Mouse (Mus musculus) hindbrain, embryonic 10.5 days (tissue): ENCODE results near the gene Tenm1. TPM values are rescaled to one million over a fixed set of nuclear protein-coding genes. Genes with fewer than 3 reads are reported as not detected.

ENCODE experiments used
- DNase-seq: peaks from one replicate; pipeline ENCODE4 v3.0.0-alpha.2; 2017; ENCODE audit warnings: low spot score
- H3K27ac ChIP-seq: fragments of 300-500 bp; sonication (generic); 2 replicates; pipeline ENCODE4 v1.5.1; 2016; ENCODE audit warnings: mild to moderate bottlenecking, moderate library complexity
- H3K27me3 ChIP-seq: fragments of 300-500 bp; sonication (generic); 2 replicates; pipeline ENCODE4 v1.6.1; 2016; ENCODE audit warnings: mild to moderate bottlenecking; ENCODE audit not compliant: poor library complexity, insufficient read depth, severe bottlenecking
- H3K36me3 ChIP-seq: fragments of 300-500 bp; sonication (generic); 2 replicates; pipeline ENCODE4 v1.6.1; 2016; ENCODE audit warnings: mild to moderate bottlenecking, moderate library complexity
- H3K4me1 ChIP-seq: fragments of 300-500 bp; sonication (generic); replicated peaks from 2 replicates; pipeline ENCODE4 v1.6.1; 2016; ENCODE audit warnings: mild to moderate bottlenecking
- H3K4me3 ChIP-seq: fragments of 300-500 bp; sonication (generic); 2 replicates; pipeline ENCODE4 v1.5.1; 2016; ENCODE audit warnings: mild to moderate bottlenecking, moderate library complexity
- H3K9me3 ChIP-seq: fragments of 300-500 bp; sonication (generic); 2 replicates; pipeline ENCODE4 v1.6.1; 2016; ENCODE audit warnings: mild to moderate bottlenecking, moderate library complexity
- WGBS: fragments of 180-500 bp; shearing (Covaris S2); methylation state at CpG from one replicate; pipeline ENCODE4 v1.1.7; 2016; 5-methylcytosine and 5-hydroxymethylcytosine counted together
- polyA plus RNA-seq: library from polyadenylated mRNA; unstranded; fragments of >200 nt; fragmentation: Nextera tagmentation; extraction: Ambion mirVana; gene quantifications from 2 replicates; pipeline ENCODE4 v1.2.1, GENCODE M21; 2016

Gene Tenm1
- polyA plus RNA-seq, 1 experiment from 2014 or later, result 0.94 TPM

- H3K4me1 ChIP-seq, result no peaks in the 10 kb centered on the region
- 77% methylated on average over 13 of the region's 13 CpGs for WGBS
- H3K4me3 ChIP-seq, result no peak within 1 kb of the TSS
- no peaks in the 10 kb centered on the region for H3K9me3 ChIP-seq
- no peak for DNase-seq
- H3K36me3 ChIP-seq, result no peaks in the 10 kb centered on the region
- no peaks in the 10 kb centered on the region for H3K27me3 ChIP-seq
- no peak within 1 kb of the TSS for H3K27ac ChIP-seq
Measured at GRCm38 (mm10) chrX:42502291-42503043, 926.5 kb downstream of the Tenm1 start, which contains the start of gene Sh2d1a. Gene Sh2d1a (plus strand): TSS chrX:42502453.

GRCm38 (mm10) chrX:42500538-42500937 lies 928.4 kb downstream of the Tenm1 start:
- Histone ChIP-seq H3K27ac (no peak overlapping the region), H3K36me3 (no peaks in the 10 kb centered on the region), H3K27me3 (no peaks in the 10 kb centered on the region), H3K9me3 (no peaks in the 10 kb centered on the region), H3K4me3 (no peak overlapping the region), H3K4me1 (no peaks in the 10 kb centered on the region)
- no peak for DNase-seq

GRCm38 (mm10) chrX:42490336-42490735 lies 938.6 kb downstream of the Tenm1 start:
- Histone ChIP-seq H3K36me3 (no peaks in the 10 kb centered on the region), H3K27me3 (no peaks in the 10 kb centered on the region), H3K9me3 (peaks cover 3% of the 10 kb centered on the region; the same call in 1 of the 2 replicates), H3K4me3 (no peak overlapping the region), H3K4me1 (no peaks in the 10 kb centered on the region), H3K27ac (no peak overlapping the region)
- WGBS, result 92% methylated on average over 8 of the region's 8 CpGs
- DNase-seq, result no peak

GRCm38 (mm10) chrX:42489446-42489845 lies 939.5 kb downstream of the Tenm1 start, which contains the start of gene Tex13c2:
Gene Tex13c2 (plus strand): TSS chrX:42489691.
- no peak within 1 kb of the TSS for H3K27ac ChIP-seq
- H3K4me1 ChIP-seq, result no peaks in the 10 kb centered on the region
- DNase-seq, result no peak
- no peaks in the 10 kb centered on the region for H3K27me3 ChIP-seq
- H3K4me3 ChIP-seq, result no peak within 1 kb of the TSS
- H3K9me3 ChIP-seq, result peaks cover 3% of the 10 kb centered on the region; the same call in 1 of the 2 replicates
- H3K36me3 ChIP-seq, result no peaks in the 10 kb centered on the region
- WGBS, result 90% methylated on average over 16 of the region's 16 CpGs

Other genes with a start within 250 kb of the Tenm1 start
- not detected in 2 replicates for gene Tex13c1, start 162.0 kb upstream of the Tenm1 start, polyA plus RNA-seq